Mouse (Mus musculus) MEL (cell line): ENCODE results near the gene Olfr689.

Experiments used
- CTCF ChIP-seq, 3 experiments: IDR thresholded peaks in 2 of 3; conservative IDR thresholded peaks in 1 of 3; 2 replicates each; pipeline ENCODE4 v1.5.1; 2011 to 2012; ENCODE audit warnings: low read length in 3 of 3, low read depth in 2 of 3, mild to moderate bottlenecking in 2 of 3, improper control_type of control experiment in 1 of 3, inconsistent platforms in 1 of 3, mixed read lengths in 1 of 3, moderate library complexity in 1 of 3; ENCODE audit not compliant: control insufficient read depth in 1 of 3, insufficient read depth in 1 of 3, poor library complexity in 1 of 3, severe bottlenecking in 1 of 3
- KAT2A ChIP-seq: conservative IDR thresholded peaks from 2 replicates; pipeline ENCODE4 v1.6.1; 2012; ENCODE audit warnings: low read depth, low read length, improper control_type of control experiment, inconsistent platforms
- MYB ChIP-seq: IDR thresholded peaks from 2 replicates; pipeline ENCODE4 v1.6.1; 2011; ENCODE audit warnings: mild to moderate bottlenecking, low read depth, low read length, improper control_type of control experiment
- MYC ChIP-seq: IDR thresholded peaks from 2 replicates; pipeline ENCODE4 v1.6.1; 2011; ENCODE audit warnings: low read depth, mild to moderate bottlenecking, low read length, improper control_type of control experiment, moderate library complexity
- NRF1 ChIP-seq: IDR thresholded peaks from 2 replicates; pipeline ENCODE4 v1.6.1; 2014; ENCODE audit warnings: low read depth, mild to moderate bottlenecking, inconsistent platforms, low read length, improper control_type of control experiment, moderate library complexity; ENCODE audit not compliant: poor library complexity, insufficient read depth, severe bottlenecking
- POLR2A ChIP-seq, 2 experiments: IDR thresholded peaks; 2 replicates each; pipeline ENCODE4 v1.6.1; 2011 to 2012; ENCODE audit warnings: low read length in 2 of 2, mild to moderate bottlenecking in 2 of 2, control low read depth in 1 of 2, improper control_type of control experiment in 1 of 2, low read depth in 1 of 2, moderate library complexity in 1 of 2; ENCODE audit not compliant: control insufficient read depth in 1 of 2, insufficient read depth in 1 of 2, poor library complexity in 1 of 2
- RAD21 ChIP-seq: IDR thresholded peaks from 2 replicates; pipeline ENCODE4 v1.6.1; 2011; ENCODE audit warnings: mild to moderate bottlenecking, low read depth, low read length, improper control_type of control experiment
- UBTF ChIP-seq: IDR thresholded peaks from 2 replicates; pipeline ENCODE4 v1.6.1; 2012; ENCODE audit warnings: low read depth, mild to moderate bottlenecking, inconsistent platforms, low read length, improper control_type of control experiment, moderate library complexity, borderline replicate concordance; ENCODE audit not compliant: insufficient read depth
- ZMIZ1 ChIP-seq: IDR thresholded peaks from 2 replicates; pipeline ENCODE4 v1.6.1; 2012; ENCODE audit warnings: low read depth, mild to moderate bottlenecking, inconsistent platforms, low read length, improper control_type of control experiment, moderate library complexity

GRCm38 (mm10) chr7:105368521-105368920 lies 57.6 kb downstream of the Olfr689 start:
- TF ChIP-seq ZMIZ1 (no peak), POLR2A (IDR thresholded peaks at IDR 0.05; ENCODE audit: control insufficient read depth in 1 of 2, insufficient read depth in 1 of 2, low read depth in 1 of 2, low read length in 2 of 2, poor library complexity in 1 of 2) (no peak), CTCF (IDR thresholded peaks at IDR 0.05 in 2 of 3, conservative IDR thresholded peaks at IDR 0.05 in 1 of 3; ENCODE audit: control insufficient read depth in 1 of 3, insufficient read depth in 1 of 3, low read depth in 2 of 3, low read length in 3 of 3, poor library complexity in 1 of 3, severe bottlenecking in 1 of 3) (no peak), MYB (no peak), RAD21 (no peak), MYC (no peak), NRF1 (no peak), KAT2A (no peak), UBTF (no peak)
